Mouse (Mus musculus) ES-Bruce4 (cell line): ENCODE results near the gene Aldh8a1. TPM values are rescaled to one million over a fixed set of nuclear protein-coding genes. Genes with fewer than 3 reads are reported as not detected.
"Not testable (repeated sequence)": the region's sequence is repeated elsewhere in the genome, so short reads cannot be mapped to it uniquely, and the experiment has no call there.

Source experiments
- H3K27ac ChIP-seq: 2 replicates; pipeline ENCODE4 v1.5.1; 2012; ENCODE audit warnings: low read length, inconsistent platforms; ENCODE audit not compliant: insufficient read depth
- H3K27me3 ChIP-seq: 2 replicates; pipeline ENCODE4 v1.6.1; 2012; ENCODE audit warnings: mild to moderate bottlenecking, low read length, inconsistent platforms; ENCODE audit not compliant: control insufficient read depth, poor library complexity, insufficient read depth, severe bottlenecking
- H3K36me3 ChIP-seq: 2 replicates; pipeline ENCODE4 v1.6.1; 2012; ENCODE audit warnings: inconsistent platforms, mild to moderate bottlenecking, low read length, moderate library complexity; ENCODE audit not compliant: control insufficient read depth, poor library complexity, insufficient read depth, severe bottlenecking
- H3K4me1 ChIP-seq: one replicate; pipeline ENCODE4 v1.8.1; 2011; ENCODE audit warnings: low read length; ENCODE audit not compliant: control insufficient read depth, insufficient read depth
- H3K4me3 ChIP-seq: 2 replicates; pipeline ENCODE4 v1.5.1; 2011; ENCODE audit warnings: low read depth, mild to moderate bottlenecking, low read length
- H3K9ac ChIP-seq: 2 replicates; pipeline ENCODE4 v1.6.1; 2012; ENCODE audit warnings: low read depth, mild to moderate bottlenecking, inconsistent platforms; ENCODE audit not compliant: poor library complexity, severe bottlenecking
- H3K9me3 ChIP-seq: replicated peaks from 2 replicates; pipeline ENCODE4 v1.6.1; 2012; ENCODE audit warnings: mild to moderate bottlenecking, low read length, inconsistent platforms; ENCODE audit not compliant: control insufficient read depth, poor library complexity, insufficient read depth, severe bottlenecking
- CTCF ChIP-seq: IDR thresholded peaks from one replicate; pipeline ENCODE4 v1.8.1; 2011; ENCODE audit warnings: low read depth, low read length
- EP300 ChIP-seq: IDR thresholded peaks from 2 replicates; pipeline ENCODE4 v1.6.1; 2011; ENCODE audit warnings: low read depth, low read length; ENCODE audit not compliant: insufficient read depth
- POLR2A ChIP-seq: IDR thresholded peaks from one replicate; pipeline ENCODE4 v1.8.1; 2011; ENCODE audit warnings: low read length; ENCODE audit not compliant: insufficient read depth
- polyA plus RNA-seq: library from polyadenylated mRNA; stranded (reverse); fragments of >200 nt; gene quantifications from 2 replicates; pipeline ENCODE4 v1.2.4, GENCODE M21; 2011; ENCODE audit warnings: low read depth; ENCODE audit not compliant: missing spikeins, insufficient read depth, insufficient read length

Gene Aldh8a1
- polyA plus RNA-seq, 1 experiment, result not detected

DNA sequence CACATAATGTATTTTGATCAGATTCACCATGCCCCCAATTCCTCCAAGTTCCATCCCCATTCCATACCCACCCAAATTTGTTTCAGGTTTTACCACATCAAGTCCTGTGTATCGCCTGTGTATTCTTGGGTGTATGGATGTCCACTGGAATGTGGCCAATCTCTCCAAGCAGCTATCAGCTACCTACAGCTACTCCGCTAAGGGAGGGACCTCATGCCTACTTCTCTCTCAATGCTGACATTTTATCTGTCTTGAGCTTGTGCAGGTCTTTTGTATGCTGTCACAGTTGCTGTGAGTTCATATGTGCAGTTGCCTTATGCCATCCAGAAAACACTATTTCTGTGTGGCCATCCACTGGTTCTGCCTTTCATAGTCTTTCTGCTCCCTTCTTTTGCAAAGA, 16.3 kb downstream of the Aldh8a1 start:
- H3K4me3 ChIP-seq, result no peak overlapping the region
- H3K36me3 ChIP-seq, result no peaks in the 10 kb centered on the region
- no peak for TF ChIP-seq CTCF
- no peaks in the 10 kb centered on the region for H3K9me3 ChIP-seq
- H3K4me1 ChIP-seq, result no peaks in the 10 kb centered on the region
- H3K27ac ChIP-seq, result no peak overlapping the region
- no peak overlapping the region for H3K9ac ChIP-seq
- peaks cover 1% of the 10 kb centered on the region; the same call in 1 of the 2 replicates for H3K27me3 ChIP-seq

DNA sequence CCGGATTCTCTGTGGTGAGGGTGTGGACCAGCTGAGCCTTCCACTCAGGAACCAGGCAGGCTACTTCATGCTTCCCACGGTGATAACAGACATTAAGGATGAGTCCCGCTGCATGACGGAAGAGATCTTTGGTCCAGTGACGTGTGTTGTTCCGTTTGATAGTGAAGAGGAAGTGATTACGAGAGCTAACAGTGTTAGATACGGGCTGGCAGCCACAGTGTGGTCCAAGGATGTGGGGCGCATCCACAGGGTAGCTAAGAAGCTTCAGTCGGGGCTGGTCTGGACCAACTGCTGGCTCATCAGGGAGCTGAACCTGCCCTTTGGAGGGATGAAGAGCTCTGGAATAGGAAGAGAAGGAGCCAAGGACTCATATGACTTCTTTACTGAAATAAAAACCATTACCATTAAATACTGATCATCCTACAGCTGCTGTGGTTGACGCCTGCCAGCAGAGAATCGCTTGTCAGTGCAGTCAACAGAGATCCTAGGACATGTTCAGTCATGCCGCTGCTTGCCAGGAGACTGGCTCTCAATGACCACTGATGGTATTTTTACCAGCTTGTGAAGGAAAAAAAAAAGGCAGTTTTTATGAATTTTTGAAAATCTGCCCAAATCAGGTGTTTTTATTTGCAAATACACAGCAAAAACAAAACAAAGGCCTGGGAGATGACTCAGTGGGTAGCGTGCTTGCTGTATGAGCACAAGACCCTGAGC, 18.5 kb downstream of the Aldh8a1 start:
- Histone ChIP-seq H3K9me3 (no peaks in the 10 kb centered on the region), H3K36me3 (no peaks in the 10 kb centered on the region), H3K9ac (no peak overlapping the region), H3K4me1 (no peaks in the 10 kb centered on the region), H3K4me3 (no peak overlapping the region), H3K27me3 (peaks cover 1% of the 10 kb centered on the region; the same call in 1 of the 2 replicates), H3K27ac (no peak overlapping the region)
- TF ChIP-seq CTCF, result no peak
- TF ChIP-seq POLR2A, result no peak
- TF ChIP-seq EP300, result no peak

DNA sequence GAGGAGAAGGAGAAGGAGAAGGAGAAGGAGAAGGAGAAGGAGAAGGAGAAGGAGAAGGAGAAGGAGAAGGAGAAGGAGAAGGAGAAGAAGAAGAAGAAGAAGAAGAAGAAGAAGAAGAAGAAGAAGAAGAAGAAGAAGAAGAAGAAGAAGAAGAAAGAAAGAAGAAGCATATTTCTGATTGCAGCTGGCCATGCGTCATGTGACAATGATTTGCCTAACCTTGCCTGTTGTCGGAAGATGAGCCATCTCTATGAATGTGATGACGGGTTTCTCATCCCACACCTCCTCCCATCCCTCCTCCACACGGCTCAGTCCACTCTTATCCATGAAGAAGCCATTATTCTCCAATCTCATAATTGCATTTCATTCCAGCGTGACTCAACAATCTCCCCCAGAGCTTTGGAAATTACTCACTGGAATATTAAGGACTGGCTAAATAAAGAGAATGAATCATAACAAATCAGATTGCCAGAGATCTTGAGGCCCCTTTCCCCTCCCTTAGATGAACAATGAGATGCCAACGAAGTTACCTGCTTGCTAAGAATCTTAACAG, 21.9 kb downstream of the Aldh8a1 start:
- H3K27me3 ChIP-seq, H3K27ac ChIP-seq, H3K4me3 ChIP-seq, H3K4me1 ChIP-seq, H3K9ac ChIP-seq, H3K9me3 ChIP-seq, H3K36me3 ChIP-seq: not testable (repeated sequence)

DNA sequence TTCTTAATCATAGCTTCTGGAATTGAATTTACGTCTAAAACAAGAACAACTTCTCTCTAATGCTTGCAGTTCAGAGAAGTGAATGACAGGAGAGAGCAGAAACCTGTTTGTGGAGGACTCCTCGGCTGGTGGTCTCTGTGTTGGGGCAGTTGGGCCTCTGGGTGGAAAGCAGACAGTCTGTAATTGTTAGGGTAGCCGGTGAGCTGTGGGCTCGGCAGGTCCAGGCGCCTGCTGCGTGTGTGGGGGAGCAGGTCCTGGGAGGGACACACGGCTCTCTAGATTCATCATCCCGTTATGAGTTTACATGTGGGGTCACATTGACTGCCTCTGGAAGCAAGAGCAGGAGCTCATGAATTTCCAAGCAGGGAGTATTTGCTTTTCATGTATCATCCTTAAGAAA, 22.5 kb downstream of the Aldh8a1 start:
- Histone ChIP-seq H3K27me3 (no peaks in the 10 kb centered on the region; the same call in 1 of the 2 replicates), H3K27ac (no peak overlapping the region), H3K4me1 (no peaks in the 10 kb centered on the region), H3K9me3 (no peaks in the 10 kb centered on the region), H3K36me3 (no peaks in the 10 kb centered on the region), H3K9ac (no peak overlapping the region), H3K4me3 (no peak overlapping the region)
- TF ChIP-seq EP300, result no peak
- TF ChIP-seq POLR2A, result no peak
- no peak for TF ChIP-seq CTCF

DNA sequence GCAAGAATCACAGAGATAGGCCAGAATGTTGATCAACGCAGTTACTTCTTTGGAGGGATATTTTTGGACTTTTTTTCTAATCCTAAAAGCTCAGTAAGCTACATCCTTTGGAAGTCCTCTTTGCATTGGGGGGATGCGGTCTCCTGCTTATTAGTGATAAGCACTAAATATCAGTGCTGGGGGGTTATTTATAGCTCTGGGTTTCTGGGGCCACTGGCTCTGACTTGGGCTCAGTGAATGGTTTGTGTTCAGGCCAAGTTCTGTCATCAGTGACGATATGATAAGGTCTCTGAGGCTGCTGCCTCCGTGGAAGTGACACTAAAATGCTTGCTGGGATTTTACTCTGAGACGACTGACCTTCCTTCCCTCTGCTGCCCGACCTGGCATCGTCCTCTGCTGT, 22.9 kb downstream of the Aldh8a1 start:
- no peak overlapping the region for H3K4me3 ChIP-seq
- H3K9ac ChIP-seq, result no peak overlapping the region
- TF ChIP-seq EP300 (no peak), POLR2A (no peak), CTCF (no peak)
- H3K9me3 ChIP-seq, result no peaks in the 10 kb centered on the region
- no peaks in the 10 kb centered on the region for H3K4me1 ChIP-seq
- H3K27ac ChIP-seq, result no peak overlapping the region
- no peaks in the 10 kb centered on the region; the same call in 1 of the 2 replicates for H3K27me3 ChIP-seq
- H3K36me3 ChIP-seq, result no peaks in the 10 kb centered on the region

DNA sequence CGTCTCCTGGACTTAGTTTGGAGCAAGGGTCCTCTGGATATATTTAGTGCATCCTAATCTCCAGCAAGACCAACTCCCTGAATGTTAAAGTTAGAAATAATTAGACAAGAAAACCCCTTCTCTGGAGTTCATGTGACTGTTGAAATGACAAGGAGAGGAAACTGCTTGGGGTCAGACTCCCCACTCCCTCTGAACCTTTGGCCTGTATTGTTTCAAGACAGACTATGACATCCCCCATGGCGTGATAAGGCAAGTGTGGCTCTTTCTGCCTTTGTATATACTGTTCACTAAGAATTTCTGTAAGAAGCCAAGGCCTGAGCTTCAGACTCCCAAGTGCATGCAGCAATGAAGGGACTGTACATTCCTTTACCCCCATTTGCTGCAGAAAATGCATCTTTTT, 23.4 kb downstream of the Aldh8a1 start:
- Histone ChIP-seq H3K27me3 (no peaks in the 10 kb centered on the region; the same call in 1 of the 2 replicates), H3K27ac (no peak overlapping the region), H3K9ac (no peak overlapping the region), H3K9me3 (no peaks in the 10 kb centered on the region), H3K4me1 (no peaks in the 10 kb centered on the region), H3K4me3 (no peak overlapping the region), H3K36me3 (no peaks in the 10 kb centered on the region)
- no peak for TF ChIP-seq EP300
